Mouse (Mus musculus) limb, embryonic 14.5 days (tissue): Measurements from ENCODE around the gene Kcnmb4. TPM values are rescaled to one million over a fixed set of nuclear protein-coding genes. Genes with fewer than 3 reads are reported as not detected.

Experiments
- ATAC-seq: fragments of 200-750 bp; cut with Nextera tagmentation; 2 replicates; pipeline ENCODE4 v1.8.0; 2017; ENCODE audit warnings: low read depth, moderate number of reproducible peaks, moderate TSS enrichment; ENCODE audit not compliant: low FRiP score
- DNase-seq: peaks from one replicate; pipeline ENCODE4 v3.0.0-alpha.2; 2015; ENCODE audit warnings: low spot score
- H3K27ac ChIP-seq: fragments of 300-500 bp; sonication (generic); replicated peaks from 2 replicates; pipeline ENCODE4 v1.5.1; 2014; ENCODE audit warnings: low read depth, mild to moderate bottlenecking, low read length, moderate library complexity, mixed read lengths
- H3K27me3 ChIP-seq: fragments of 300-500 bp; sonication (generic); 2 replicates; pipeline ENCODE4 v1.6.1; 2014; ENCODE audit warnings: low read length, mixed read lengths; ENCODE audit not compliant: control insufficient read depth, insufficient read depth
- H3K36me3 ChIP-seq: fragments of 300-500 bp; sonication (generic); 2 replicates; pipeline ENCODE4 v1.6.1; 2014; ENCODE audit warnings: mild to moderate bottlenecking, low read length, moderate library complexity, mixed read lengths; ENCODE audit not compliant: control insufficient read depth, insufficient read depth
- H3K4me1 ChIP-seq: fragments of 300-500 bp; sonication (generic); 2 replicates; pipeline ENCODE4 v1.6.1; 2014; ENCODE audit warnings: antibody characterized with exemption, low read length, mixed read lengths; ENCODE audit not compliant: control insufficient read depth, insufficient read depth
- H3K4me2 ChIP-seq: fragments of 300-500 bp; sonication (generic); replicated peaks from 2 replicates; pipeline ENCODE4 v1.6.1; 2014; ENCODE audit warnings: low read depth, mild to moderate bottlenecking, low read length, moderate library complexity; ENCODE audit not compliant: severe bottlenecking
- H3K4me3 ChIP-seq: fragments of 300-500 bp; sonication (generic); replicated peaks from 2 replicates; pipeline ENCODE4 v1.5.1; 2014; ENCODE audit warnings: low read length
- H3K9ac ChIP-seq: fragments of 300-500 bp; sonication (generic); 2 replicates; pipeline ENCODE4 v1.6.1; 2014; ENCODE audit warnings: mild to moderate bottlenecking, low read depth, low read length, moderate library complexity; ENCODE audit not compliant: severe bottlenecking
- H3K9me3 ChIP-seq: fragments of 300-500 bp; sonication (generic); 2 replicates; pipeline ENCODE4 v1.6.1; 2016; ENCODE audit warnings: low read length; ENCODE audit not compliant: control insufficient read depth
- POLR2A ChIP-seq: fragments of 200-500 bp; IDR thresholded peaks from 2 replicates; pipeline ENCODE4 v1.8.0; 2012; ENCODE audit warnings: inconsistent platforms, mild to moderate bottlenecking, moderate library complexity, borderline replicate concordance; ENCODE audit not compliant: insufficient read depth, insufficient read length; ENCODE audit errors: extremely low read depth
- WGBS: fragments of 180-500 bp; shearing (Covaris S2); extraction: QIAGEN DNeasy Blood & Tissue Kit; methylation state at CpG from one replicate; pipeline ENCODE4 v1.1.7; 2014; 5-methylcytosine and 5-hydroxymethylcytosine counted together
- polyA plus RNA-seq, 2 experiments: library from polyadenylated mRNA; depleted of rRNA in 1 of 2; stranded (reverse) in 1 of 2; unstranded in 1 of 2; fragments of >200 nt; fragmentation: Nextera tagmentation in 1 of 2; extraction: Ambion mirVana in 1 of 2; gene quantifications; 2 replicates each; pipeline versions ENCODE4 v1.2.1 to v1.2.3; 2012 to 2014

The Kcnmb4 gene
- polyA plus RNA-seq, 2 experiments, result 13.7 to 31.8 TPM

DNA sequence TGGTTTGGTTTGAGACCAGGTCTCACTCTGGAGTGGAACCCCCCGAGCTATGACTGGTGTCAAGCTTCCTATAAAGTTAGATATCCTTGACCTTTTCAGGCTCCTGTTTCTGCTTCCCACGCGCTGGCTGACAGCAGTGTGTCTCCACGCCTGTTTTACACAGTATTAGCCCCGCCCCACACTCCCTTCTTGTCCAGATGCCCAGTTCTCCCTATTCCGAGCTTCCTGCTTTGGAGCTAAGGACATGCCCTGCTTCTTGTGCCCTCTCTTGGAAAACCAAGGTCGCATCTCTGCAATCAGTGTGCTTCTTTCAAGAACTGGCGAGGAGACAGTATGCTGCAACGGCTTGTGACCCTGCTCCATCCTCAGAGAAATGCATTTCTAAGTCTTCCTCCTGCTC is 23.1 kb downstream of the Kcnmb4 start:
- no peak for TF ChIP-seq POLR2A
- H3K27ac ChIP-seq, result no peak overlapping the region
- H3K9me3 ChIP-seq, result no peaks in the 10 kb centered on the region
- WGBS, result 53% methylated on average over 9 of the region's 9 CpGs
- H3K36me3 ChIP-seq, result no peaks in the 10 kb centered on the region; the same call in 1 of the 2 replicates
- no peak for DNase-seq
- H3K4me2 ChIP-seq, result no peak overlapping the region
- no peaks in the 10 kb centered on the region for H3K27me3 ChIP-seq
- H3K4me3 ChIP-seq, result no peak overlapping the region
- H3K9ac ChIP-seq, result no peak overlapping the region
- no peaks in the 10 kb centered on the region for H3K4me1 ChIP-seq
- ATAC-seq, result no peak

DNA sequence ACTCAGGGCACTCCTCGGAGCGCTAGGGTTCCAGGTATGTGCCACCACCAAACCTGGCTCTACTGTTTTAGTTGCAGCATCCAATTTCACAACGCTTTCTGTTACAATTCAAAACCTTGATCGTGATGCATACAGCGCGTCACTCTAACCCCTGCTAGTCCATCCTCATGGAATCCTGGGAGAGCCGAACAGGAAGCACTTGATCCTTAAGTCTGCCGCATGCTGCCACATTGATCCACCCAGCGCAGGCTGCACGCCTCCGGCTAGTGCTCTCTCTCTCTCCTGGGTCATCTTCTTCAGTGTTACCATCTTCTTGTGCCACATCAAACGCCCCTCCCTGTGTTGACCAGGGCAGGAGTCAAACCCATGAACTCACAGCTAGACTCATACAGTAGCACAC is 25.5 kb downstream of the Kcnmb4 start:
- H3K27me3 ChIP-seq, result no peaks in the 10 kb centered on the region
- H3K9ac ChIP-seq, result no peak overlapping the region
- no peaks in the 10 kb centered on the region for H3K4me1 ChIP-seq
- no peak overlapping the region for H3K4me3 ChIP-seq
- peaks cover 5% of the 10 kb centered on the region; the same call in 1 of the 2 replicates for H3K36me3 ChIP-seq
- ATAC-seq (no peak), DNase-seq (no peak)
- no peak overlapping the region for H3K4me2 ChIP-seq
- WGBS, result 97% methylated on average over 12 of the region's 12 CpGs
- H3K27ac ChIP-seq, result no peak overlapping the region
- no peaks in the 10 kb centered on the region for H3K9me3 ChIP-seq
- no peak for TF ChIP-seq POLR2A

- no peaks in the 10 kb centered on the region for H3K4me1 ChIP-seq
- DNase-seq (peak; percentile 76), ATAC-seq (no peak)
- no peaks in the 10 kb centered on the region for H3K9me3 ChIP-seq
- no peak overlapping the region for H3K4me2 ChIP-seq
- no peak for TF ChIP-seq POLR2A
- H3K36me3 ChIP-seq, result peaks cover 5% of the 10 kb centered on the region
- H3K27me3 ChIP-seq, result no peaks in the 10 kb centered on the region
- H3K27ac ChIP-seq, result no peak overlapping the region
- H3K4me3 ChIP-seq, result no peak overlapping the region
- H3K9ac ChIP-seq, result no peak overlapping the region
- 39% methylated on average over 9 of the region's 9 CpGs for WGBS
Observed at GRCm38 (mm10) chr10:116447176-116447575, 26.5 kb downstream of the Kcnmb4 start.

- H3K27me3 ChIP-seq, result no peaks in the 10 kb centered on the region
- TF ChIP-seq POLR2A, result no peak
- no peak for DNase-seq
- no peak overlapping the region for H3K4me2 ChIP-seq
- 89% methylated on average over 11 of the region's 12 CpGs for WGBS
- no peak overlapping the region for H3K9ac ChIP-seq
- ATAC-seq, result no peak
- H3K36me3 ChIP-seq, result peaks cover 5% of the 10 kb centered on the region
- H3K9me3 ChIP-seq, result no peaks in the 10 kb centered on the region
- no peak overlapping the region for H3K4me3 ChIP-seq
- H3K4me1 ChIP-seq, result 0 out of 2 replicates have a peak, but pooled peaks cover 6% of the 10 kb centered on the region
- H3K27ac ChIP-seq, result no peak overlapping the region
Observed at GRCm38 (mm10) chr10:116446040-116446439, 27.6 kb downstream of the Kcnmb4 start.

- H3K9ac ChIP-seq, result no peak overlapping the region
- 96% methylated on average over 8 of the region's 8 CpGs for WGBS
- no peak for DNase-seq
- H3K9me3 ChIP-seq, result no peaks in the 10 kb centered on the region
- no peak overlapping the region for H3K27ac ChIP-seq
- TF ChIP-seq POLR2A, result no peak
- peaks cover 5% of the 10 kb centered on the region for H3K36me3 ChIP-seq
- H3K27me3 ChIP-seq, result no peaks in the 10 kb centered on the region
- no peak overlapping the region for H3K4me2 ChIP-seq
- no peak for ATAC-seq
- no peak overlapping the region for H3K4me3 ChIP-seq
- 0 out of 2 replicates have a peak, but pooled peaks cover 6% of the 10 kb centered on the region for H3K4me1 ChIP-seq
Observed at GRCm38 (mm10) chr10:116444826-116445225, 28.9 kb downstream of the Kcnmb4 start.

DNA sequence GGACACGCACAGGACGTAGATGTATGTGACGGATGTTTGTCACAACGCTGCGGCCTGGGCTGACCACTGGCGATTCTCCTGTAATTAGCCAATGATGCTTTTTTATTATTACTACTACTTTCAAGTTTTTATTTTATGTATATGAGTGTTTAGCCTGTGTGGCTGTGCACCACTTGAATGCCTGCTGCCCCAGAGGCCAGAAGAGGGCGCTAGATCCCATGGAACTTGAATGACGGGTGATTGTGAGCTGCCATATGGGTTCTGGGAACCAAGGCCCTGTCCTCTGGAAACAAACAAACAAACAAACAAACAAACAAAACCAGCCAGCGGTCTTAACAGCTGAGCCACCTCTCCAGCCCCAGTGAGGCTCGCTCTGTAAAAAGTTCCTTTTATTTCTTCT is 29.3 kb downstream of the Kcnmb4 start:
- H3K4me3 ChIP-seq, result no peak overlapping the region
- 94% methylated on average over 10 of the region's 10 CpGs for WGBS
- peaks cover 10% of the 10 kb centered on the region for H3K36me3 ChIP-seq
- no peak overlapping the region for H3K4me2 ChIP-seq
- no peak overlapping the region for H3K9ac ChIP-seq
- DNase-seq (no peak), ATAC-seq (no peak)
- TF ChIP-seq POLR2A, result no peak
- 0 out of 2 replicates have a peak, but pooled peaks cover 6% of the 10 kb centered on the region for H3K4me1 ChIP-seq
- H3K27me3 ChIP-seq, result no peaks in the 10 kb centered on the region
- H3K9me3 ChIP-seq, result no peaks in the 10 kb centered on the region
- no peak overlapping the region for H3K27ac ChIP-seq
